In genomic region chr12:9979113-9979507, GRCm38 (mm10) we compare ENCODE assay signal across 19 mouse cellular contexts.
DNase-seq lines count a peak whose midpoint lies in the region; ATAC-seq lines count a peak whose summit lies in the region.
"Had no signal": no experiment of that assay in that cellular context is flagged by ENCODE, and none has a peak within 500 bp of the region (broad histone marks: within the 10 kb centered on the region; RNA-seq: fewer than 3 reads in every experiment).

No protein-coding gene starts in this region.

- H3K27me3 ChIP-seq in forebrain, embryonic 14.5 days (replicated peaks; ENCODE audit: control insufficient read depth, insufficient read depth, low read length): no peaks in the 10 kb centered on the region
- no peaks in the 10 kb centered on the region for H3K27me3 ChIP-seq in forebrain, embryonic 10.5 days (ENCODE audit: poor library complexity, severe bottlenecking)
- H3K27me3 ChIP-seq: hindbrain, embryonic 12.5 days; intestine, embryonic 15.5 days; limb, embryonic 13.5 days had no signal

- no peak overlapping the region for H3K9ac ChIP-seq in forebrain, embryonic 14.5 days (ENCODE audit: low read length)
- H3K9ac ChIP-seq: embryonic facial prominence, embryonic 13.5 days; hindbrain, embryonic 12.5 days; intestine, embryonic 15.5 days; limb, embryonic 13.5 days; liver, postnatal 0 days had no signal

- no peak overlapping the region for H3K4me3 ChIP-seq in forebrain, embryonic 14.5 days (ENCODE audit: low read depth, low read length)
- H3K4me3 ChIP-seq in forebrain, embryonic 10.5 days: no peak overlapping the region
- H3K4me3 ChIP-seq: embryonic facial prominence, embryonic 13.5 days; hindbrain, embryonic 12.5 days; intestine, embryonic 15.5 days; limb, embryonic 13.5 days had no signal

- 57% methylated on average over 1 of the region's 1 CpGs for WGBS in forebrain, embryonic 14.5 days
- WGBS in forebrain, embryonic 10.5 days: 97% methylated on average over 1 of the region's 1 CpGs

- no peaks in the 10 kb centered on the region for H3K36me3 ChIP-seq in forebrain, embryonic 14.5 days (ENCODE audit: control insufficient read depth, insufficient read depth, low read length)
- no peaks in the 10 kb centered on the region for H3K36me3 ChIP-seq in forebrain, embryonic 10.5 days (replicated peaks)
- H3K36me3 ChIP-seq: embryonic facial prominence, embryonic 13.5 days; hindbrain, embryonic 12.5 days; intestine, embryonic 15.5 days; limb, embryonic 13.5 days had no signal

- no peak overlapping the region for H3K27ac ChIP-seq in forebrain, embryonic 14.5 days (ENCODE audit: low read depth, low read length)
- H3K27ac ChIP-seq in forebrain, embryonic 10.5 days: no peak overlapping the region
- H3K27ac ChIP-seq: embryonic facial prominence, embryonic 13.5 days; hindbrain, embryonic 12.5 days; intestine, embryonic 15.5 days; limb, embryonic 13.5 days had no signal

- no peak overlapping the region for H3K4me2 ChIP-seq in forebrain, embryonic 14.5 days (ENCODE audit: low read length)
- H3K4me2 ChIP-seq: embryonic facial prominence, embryonic 13.5 days; hindbrain, embryonic 12.5 days; intestine, embryonic 15.5 days; limb, embryonic 13.5 days; midbrain, embryonic 11.5 days had no signal

- peak; percentile 20 for DNase-seq in forebrain, embryonic 14.5 days (ENCODE audit: low spot score)
- no peak for DNase-seq in forebrain, embryonic 10.5 days (ENCODE audit: extremely low spot score, low spot score)
- peak; percentile 7 for DNase-seq in layer of hippocampus, adult 9-11 months
- no peak for DNase-seq in layer of hippocampus, adult 11-12 months (ENCODE audit: low spot score)
- peak; percentile 50 for DNase-seq in fibroblast of lung, adult 2 months (ENCODE audit: low read depth)
- DNase-seq in telencephalon, adult 2 months (ENCODE audit: low read depth, low spot score): peak; percentile 18
- DNase-seq in kidney, adult 8-10 months: no peak
- DNase-seq: adrenal gland, postnatal 25 days; B cell, adult 2 months; cerebellum, postnatal 25 days; kidney, postnatal 10 days; liver, postnatal 0 days; thymus, postnatal 36 days had no signal

- no peaks in the 10 kb centered on the region for H3K4me1 ChIP-seq in forebrain, embryonic 14.5 days (ENCODE audit: control insufficient read depth, insufficient read depth, low read length)
- H3K4me1 ChIP-seq in forebrain, embryonic 10.5 days: no peaks in the 10 kb centered on the region
- H3K4me1 ChIP-seq: hindbrain, embryonic 12.5 days; limb, embryonic 13.5 days had no signal

- peak; percentile 32; the same call in 1 of the 2 replicates for ATAC-seq in forebrain, embryonic 14.5 days
- ATAC-seq in erythroblast, adult 5-6 weeks (replicated peaks; ENCODE audit: low FRiP score, poor library complexity, severe bottlenecking): no peak
- ATAC-seq: intestine, embryonic 15.5 days; liver, postnatal 0 days had no signal

- H3K9me3 ChIP-seq in forebrain, embryonic 14.5 days (replicated peaks; ENCODE audit: control insufficient read depth, low read length): no peaks in the 10 kb centered on the region
- no peaks in the 10 kb centered on the region for H3K9me3 ChIP-seq in forebrain, embryonic 10.5 days
- H3K9me3 ChIP-seq: embryonic facial prominence, embryonic 13.5 days; hindbrain, embryonic 12.5 days; intestine, embryonic 15.5 days; limb, embryonic 13.5 days had no signal

Comparison
In these comparisons a context has a peak if more than half of its experiments do, and no peak if none do; other contexts are left out.
1. DNase-seq: peak in forebrain, embryonic 14.5 days (single experiment), layer of hippocampus, adult 9-11 months (single experiment), fibroblast of lung, adult 2 months (single experiment) and telencephalon, adult 2 months (single experiment); none in forebrain, embryonic 10.5 days (single experiment), layer of hippocampus, adult 11-12 months (single experiment) and kidney, adult 8-10 months (0 of 2).